Mouse (Mus musculus) embryo, embryonic 11 days (tissue): ENCODE data around the gene Tctex1d2.

Experiments
- DNase-seq: peaks from one replicate; pipeline ENCODE4 v3.0.0-alpha.2; 2015

The Tctex1d2 gene

DNA sequence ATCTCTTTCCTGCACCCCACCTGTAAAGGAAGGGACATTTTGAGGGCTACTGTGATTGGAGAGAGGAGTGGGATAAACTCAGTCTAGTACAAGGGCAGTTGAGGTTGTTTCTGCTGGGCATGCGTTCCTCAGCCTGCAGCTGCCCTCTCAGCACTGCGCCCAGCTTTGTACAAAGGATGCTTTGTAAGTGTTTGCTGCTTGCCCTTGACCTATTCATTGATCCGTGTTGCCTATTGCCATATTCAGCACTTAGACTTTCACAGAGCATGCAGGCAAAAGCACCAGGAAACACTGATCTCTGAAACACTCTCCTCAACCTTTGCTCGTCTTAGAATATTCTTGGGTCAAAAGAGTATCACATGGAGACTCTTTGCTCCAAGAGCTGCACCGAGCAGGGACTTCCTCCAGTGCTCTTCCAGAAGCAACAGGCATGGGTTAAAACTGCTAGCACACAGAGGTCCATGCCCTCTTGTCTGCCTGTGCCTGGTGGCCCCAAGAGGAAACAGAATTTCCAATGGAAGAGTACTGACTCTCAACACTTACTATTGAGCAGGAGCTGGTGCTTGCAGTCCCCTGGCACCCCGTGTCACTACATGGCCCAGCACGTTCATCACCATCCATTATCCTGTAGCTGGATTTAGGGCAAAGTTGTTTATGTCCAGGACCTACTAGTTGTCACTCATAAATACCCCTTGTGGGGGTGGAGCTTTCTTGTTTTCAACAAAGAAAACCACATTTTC lies 52.9 kb downstream of the Tctex1d2 start:
- DNase-seq, result peak; percentile 18

- no peak for DNase-seq
These were observed 57.8 kb downstream of the Tctex1d2 start for GRCm38 (mm10) chr16:32477315-32477714.
